Mouse (Mus musculus) olfactory bulb, adult 2 months (tissue): ENCODE results near the gene Hist1h4f.
"Not testable (repeated sequence)": the region's sequence is repeated elsewhere in the genome, so short reads cannot be mapped to it uniquely, and the experiment has no call there.

ENCODE experiments used
- CTCF ChIP-seq: fragments of 200-500 bp; IDR thresholded peaks from 2 replicates; pipeline ENCODE4 v1.5.1; 2012; ENCODE audit warnings: low read depth, mild to moderate bottlenecking, low read length, moderate library complexity; ENCODE audit not compliant: insufficient read depth
- POLR2A ChIP-seq: fragments of 200-500 bp; IDR thresholded peaks from 2 replicates; pipeline ENCODE4 v1.6.1; 2012; ENCODE audit warnings: mild to moderate bottlenecking, low read depth, low read length, moderate library complexity; ENCODE audit not compliant: insufficient read depth

- not testable (repeated sequence) for TF ChIP-seq CTCF, POLR2A
Observed at GRCm38 (mm10) chr13:23535137-23536075, 16.0 kb downstream of the Hist1h4f start, which contains the start of gene Hist1h3g.
